Mouse (Mus musculus): Measurements from ENCODE around the gene Kars.
A peak's percentile ranks its signal among the peaks of the same experiment; 100 is the strongest.

Gene Kars

GRCm38 (mm10) chr8:112010997-112011815 lies at the start of gene Kars, which contains the start of gene Terf2ip:
Kars (minus strand) TSS chr8:112011323.
Terf2ip (plus strand) TSS chr8:112011398.
- DNase-seq (ENCODE audit: low spot score) = peak; percentile 96

DNA sequence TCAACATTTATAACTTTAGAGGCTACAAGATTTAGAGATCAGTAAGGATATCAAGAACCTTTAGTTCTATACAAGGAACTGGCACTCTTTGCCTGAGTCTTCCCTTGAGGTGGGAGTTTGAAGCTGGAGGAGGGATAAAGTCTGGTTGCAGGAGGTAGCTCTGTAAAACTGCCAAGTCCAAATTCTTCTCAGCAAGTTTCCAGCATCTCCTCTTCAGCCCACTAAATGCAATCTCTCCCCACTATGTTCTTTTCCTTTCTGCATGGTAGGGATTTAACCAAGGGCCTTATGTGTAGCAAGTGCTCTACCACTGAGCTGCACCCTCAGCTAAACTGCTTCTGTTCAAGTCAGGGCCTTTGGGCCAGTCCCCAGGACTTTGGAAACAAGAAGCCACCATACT lies 43.3 kb upstream of the Kars start:
- DNase-seq (ENCODE audit: low spot score) = no peak

- DNase-seq (ENCODE audit: low spot score) = no peak
Observed at GRCm38 (mm10) chr8:112051537-112051936, 40.4 kb upstream of the Kars start.

DNA sequence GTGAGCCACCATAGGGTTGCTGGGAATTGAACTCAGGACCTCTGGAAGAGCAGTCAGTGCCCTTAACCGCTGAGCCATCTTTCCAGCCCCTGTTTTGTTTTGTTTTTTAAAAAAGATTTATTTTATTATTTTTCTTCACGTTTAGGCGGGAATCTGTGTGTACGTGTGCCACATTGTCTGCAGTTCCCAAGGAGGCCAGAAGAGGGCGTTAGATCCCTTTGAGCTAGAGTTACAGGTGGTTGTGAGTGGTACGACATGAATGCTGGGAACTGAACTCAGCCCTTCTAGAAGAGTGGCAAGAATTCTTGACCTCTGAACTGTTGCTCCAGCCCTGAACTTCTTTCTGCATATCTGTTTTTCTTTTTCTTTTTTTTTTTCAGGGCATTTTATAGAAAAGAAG lies 38.9 kb upstream of the Kars start:
- DNase-seq (ENCODE audit: low spot score) = no peak

GRCm38 (mm10) chr8:112048293-112048692 lies 37.2 kb upstream of the Kars start:
- DNase-seq (ENCODE audit: low spot score) = no peak

DNA sequence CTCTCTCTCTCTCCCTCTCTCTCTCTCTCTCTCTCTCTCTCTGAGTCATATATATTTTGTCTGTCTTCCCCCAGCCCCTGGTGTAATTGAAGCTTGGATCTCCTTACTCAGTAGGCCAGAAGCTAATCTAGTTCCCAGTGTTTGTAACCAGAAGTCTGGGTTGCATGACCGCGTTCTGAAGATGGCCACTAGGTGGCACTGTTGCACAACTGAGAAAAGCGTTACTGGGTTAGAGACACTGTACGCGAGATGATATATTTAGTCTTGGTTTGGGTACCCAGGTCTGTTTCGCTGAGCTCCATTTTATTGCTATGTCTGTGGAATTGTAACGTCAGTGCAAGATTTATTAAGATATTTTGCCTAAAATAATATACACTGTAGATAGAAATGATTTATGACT lies 34.8 kb upstream of the Kars start:
- DNase-seq (ENCODE audit: low spot score) = peak; percentile 92

- DNase-seq (ENCODE audit: low spot score) = no peak
Observed at GRCm38 (mm10) chr8:112045182-112045581, 34.1 kb upstream of the Kars start.

DNA sequence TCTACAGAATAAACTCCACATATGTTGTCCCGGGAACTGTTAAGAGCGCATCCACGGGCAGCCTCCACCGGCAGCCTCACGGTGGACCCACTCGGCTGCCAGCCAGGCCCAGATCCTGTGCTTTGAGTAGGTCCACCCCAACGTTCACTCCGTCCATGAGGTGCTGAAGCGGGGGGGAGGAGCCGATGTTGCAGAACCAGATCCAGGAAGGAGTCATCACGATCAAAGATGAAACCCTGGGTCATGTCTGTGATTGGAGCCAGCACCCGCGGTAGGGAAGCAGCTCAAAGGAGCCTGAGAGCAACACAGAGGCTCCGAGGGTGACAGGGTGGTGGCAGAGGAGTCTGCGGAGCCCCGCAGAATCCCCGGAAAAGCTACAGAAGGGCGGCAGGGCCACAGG lies 26.4 kb upstream of the Kars start:
- DNase-seq (ENCODE audit: low spot score) = no peak

DNA sequence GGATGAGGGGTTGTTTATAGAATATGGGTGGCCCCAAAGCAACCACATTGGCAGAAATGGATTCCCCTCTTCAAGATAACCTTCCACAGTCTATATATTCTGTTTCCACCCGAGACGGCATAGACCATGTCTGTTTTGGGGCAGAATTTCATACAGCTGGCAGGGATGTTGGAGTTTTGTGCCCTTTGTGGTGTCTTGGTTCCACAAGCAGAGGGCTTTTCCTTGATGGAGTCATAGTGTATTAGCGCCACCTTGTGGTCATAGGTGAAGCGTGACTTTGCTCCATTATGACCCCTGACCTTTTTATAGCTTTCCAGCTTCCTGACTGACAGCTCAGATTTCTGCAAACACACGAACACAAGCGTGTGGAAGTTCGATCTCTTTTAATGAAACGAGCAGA lies 23.5 kb upstream of the Kars start:
- peak; percentile 91 for DNase-seq (ENCODE audit: low spot score)

DNA sequence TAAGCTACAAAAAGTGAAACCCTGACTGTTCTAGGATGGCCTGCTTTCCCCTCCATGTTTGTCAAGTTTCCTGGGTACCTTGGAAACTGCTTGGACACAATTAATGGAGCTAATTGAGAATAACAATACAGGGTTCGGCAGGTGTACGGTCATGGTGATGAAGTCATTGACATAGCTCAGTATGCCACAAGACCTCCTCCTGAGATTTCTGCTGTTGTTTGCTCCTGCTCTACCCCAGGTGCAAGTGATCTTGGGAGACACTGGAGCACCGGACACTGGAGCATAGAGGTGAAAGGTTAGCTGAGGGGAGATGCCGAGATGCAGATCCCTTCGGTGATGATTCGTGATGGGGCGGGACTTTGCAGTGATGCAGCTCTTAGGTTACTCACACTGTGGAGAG lies 21.9 kb upstream of the Kars start:
- DNase-seq (ENCODE audit: low spot score) = no peak

- DNase-seq (ENCODE audit: low spot score) = no peak
Observed at GRCm38 (mm10) chr8:112030663-112031062, 19.5 kb upstream of the Kars start.

DNA sequence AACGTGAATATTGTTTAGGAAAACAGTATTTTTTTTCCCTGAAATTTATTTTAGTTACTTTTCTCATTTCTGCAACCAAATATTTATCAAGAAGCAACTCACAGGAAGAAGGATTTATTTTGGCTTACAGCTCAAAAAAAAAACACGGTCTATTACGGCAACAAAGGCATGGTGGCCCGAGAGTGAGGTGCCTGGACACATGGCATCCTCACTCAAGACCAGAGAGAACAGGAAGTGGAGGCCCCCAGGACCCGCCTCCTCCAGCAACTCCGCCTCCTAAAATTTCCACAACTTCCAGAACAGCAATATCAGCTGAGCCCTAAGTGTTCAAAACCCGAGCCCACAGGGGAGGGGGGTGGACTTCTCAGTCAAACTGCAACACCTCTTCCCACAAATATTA lies 18.3 kb upstream of the Kars start:
- DNase-seq (ENCODE audit: low spot score) = no peak

DNA sequence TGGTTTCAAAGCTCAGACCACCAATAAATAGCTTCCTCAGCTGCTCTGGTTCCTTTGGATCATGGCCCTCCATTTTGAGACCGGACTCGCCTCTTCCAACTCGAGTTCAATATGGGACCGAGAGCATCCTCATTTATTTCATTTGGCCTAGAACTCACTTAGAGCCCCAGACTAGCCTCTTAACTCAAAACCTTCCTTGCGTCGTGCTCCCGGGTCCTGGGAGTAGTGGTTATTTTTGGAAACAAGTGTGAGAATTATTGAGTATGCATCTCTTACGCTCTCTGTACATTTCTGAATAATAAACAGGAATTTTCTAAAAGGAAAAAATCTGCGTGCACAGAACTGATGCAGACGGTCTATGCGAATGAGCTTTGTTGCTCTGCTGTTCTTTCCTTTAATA lies 3.8 kb upstream of the Kars start, which contains the start of gene Gm6793:
Gm6793 (minus strand) TSS at position 101 of the 400 bp plus-strand sequence.
- no peak for DNase-seq (ENCODE audit: low spot score)

- peak; percentile 38 for DNase-seq (ENCODE audit: low spot score)
Observed at GRCm38 (mm10) chr8:112011816-112012242, 706 bp upstream of the Kars start.

DNA sequence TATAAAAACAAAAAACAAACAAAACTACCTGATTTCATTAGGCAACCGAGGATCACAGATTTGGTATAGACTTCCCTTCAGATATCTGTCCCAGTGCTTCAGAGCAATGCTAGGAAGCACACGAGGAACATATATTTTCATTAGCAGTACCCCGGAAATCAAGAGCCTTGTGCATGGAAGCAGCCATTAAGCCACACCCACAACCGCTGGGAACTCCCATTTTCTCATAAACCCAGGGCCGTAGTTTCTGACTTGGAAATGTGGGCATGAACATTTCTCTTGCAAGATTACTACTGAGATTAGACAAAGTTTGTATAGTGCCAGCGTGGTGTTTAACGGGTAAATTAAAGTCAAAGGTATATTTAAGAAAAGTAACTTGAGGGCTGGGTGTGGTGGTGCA lies 1.6 kb downstream of the Kars start:
- no peak for DNase-seq (ENCODE audit: low spot score)

- DNase-seq (ENCODE audit: low spot score) = no peak
Observed at GRCm38 (mm10) chr8:112007669-112008068, 3.5 kb downstream of the Kars start.

- DNase-seq (ENCODE audit: low spot score) = no peak
Observed at GRCm38 (mm10) chr8:112005601-112006000, 5.5 kb downstream of the Kars start.

DNA sequence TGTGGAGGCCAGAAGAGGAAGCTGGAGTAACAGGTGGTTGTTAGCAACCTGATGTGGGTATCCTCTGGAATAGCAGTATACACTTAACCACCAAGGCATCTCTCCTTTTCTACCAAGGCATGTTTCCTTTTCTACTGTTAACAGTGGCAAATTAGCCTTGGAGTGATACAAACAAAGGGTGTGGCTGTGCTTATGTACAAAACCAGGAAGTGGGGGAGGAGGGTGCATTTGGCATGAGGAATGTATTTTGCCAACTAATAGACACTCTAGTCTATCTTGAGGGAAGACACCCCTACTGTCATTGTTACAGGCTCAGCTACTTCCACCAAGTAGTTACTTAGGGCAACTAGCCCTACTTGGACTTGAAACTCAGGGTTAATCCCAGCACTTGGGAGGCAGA lies 6.4 kb downstream of the Kars start:
- no peak for DNase-seq (ENCODE audit: low spot score)

DNA sequence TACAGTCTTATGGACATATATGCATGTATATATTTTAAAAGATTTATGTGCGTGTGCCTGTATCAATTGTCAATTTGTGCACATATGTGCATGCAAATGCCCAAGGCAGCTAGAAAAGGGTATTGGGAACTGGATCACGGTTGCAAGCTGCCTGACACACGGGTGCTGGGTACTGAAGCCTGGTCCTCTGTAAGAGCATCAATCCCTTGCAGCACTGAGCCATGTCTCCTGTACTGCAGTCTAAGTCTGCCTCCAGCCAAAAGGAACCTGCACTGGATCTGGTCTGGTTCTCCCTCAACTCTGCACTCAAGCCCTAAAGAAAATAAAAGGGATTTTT lies 18.5 kb downstream of the Kars start:
- DNase-seq (ENCODE audit: low spot score) = no peak

- DNase-seq (ENCODE audit: low spot score) = peak; percentile 96
Observed at GRCm38 (mm10) chr8:111992013-111992702, 19.0 kb downstream of the Kars start, which contains the start of gene Adat1. Adat1 (minus strand) TSS chr8:111992302.

GRCm38 (mm10) chr8:111991278-111991677 lies 19.8 kb downstream of the Kars start:
- no peak for DNase-seq (ENCODE audit: low spot score)

DNA sequence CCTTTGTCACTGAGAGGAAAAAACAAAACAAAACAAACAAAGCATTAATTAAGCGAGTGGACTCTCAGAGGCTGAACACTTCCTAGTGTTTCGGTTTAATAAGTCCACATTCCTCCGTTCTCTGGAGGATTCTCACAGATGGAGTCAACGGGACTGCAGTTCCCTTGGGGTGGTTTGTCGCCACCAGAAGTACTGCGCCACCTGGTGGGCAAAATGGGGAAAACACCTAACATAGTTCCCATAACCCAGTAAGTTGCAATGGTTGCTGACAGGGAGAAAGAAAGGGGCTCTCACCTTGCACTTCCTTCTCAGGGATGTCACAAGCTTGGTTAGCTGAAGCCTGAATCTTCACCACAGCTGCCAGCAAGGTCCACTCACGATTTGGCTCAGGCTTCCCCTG lies 21.2 kb downstream of the Kars start:
- peak; percentile 89 for DNase-seq (ENCODE audit: low spot score)

GRCm38 (mm10) chr8:111984511-111984910 lies 26.6 kb downstream of the Kars start:
- DNase-seq (ENCODE audit: low spot score) = no peak
